Mouse (Mus musculus) heart, postnatal 36 days (tissue): ENCODE measurements around the gene Dgkg. TPM values are rescaled to one million over a fixed set of nuclear protein-coding genes. Genes with fewer than 3 reads are reported as not detected.

Source experiments
- DNase-seq, 2 experiments: peaks; one replicate each; pipeline ENCODE4 v3.0.0; 2021 to 2022
- intact Hi-C: fragments of 180-260 bp; cut with DNase I; formaldehyde crosslinking; loops from one replicate; pipeline ENCODE4 v1.15.1; 2025
- microRNA-seq, 2 experiments: library from miRNA; unstranded; fragments of <30 nt; microRNA quantifications; one replicate each; pipeline ENCODE4 v1.2.0; 2021; ENCODE audit warnings: borderline number of aligned reads in 2 of 2
- total RNA-seq, 2 experiments: library from RNA; stranded (reverse); gene quantifications; 2 replicates each; pipeline ENCODE4 v1.2.3; 2021

Dgkg gene
- total RNA-seq, 2 experiments from 2014 or later, result 0.41 to 0.42 TPM

DNA sequence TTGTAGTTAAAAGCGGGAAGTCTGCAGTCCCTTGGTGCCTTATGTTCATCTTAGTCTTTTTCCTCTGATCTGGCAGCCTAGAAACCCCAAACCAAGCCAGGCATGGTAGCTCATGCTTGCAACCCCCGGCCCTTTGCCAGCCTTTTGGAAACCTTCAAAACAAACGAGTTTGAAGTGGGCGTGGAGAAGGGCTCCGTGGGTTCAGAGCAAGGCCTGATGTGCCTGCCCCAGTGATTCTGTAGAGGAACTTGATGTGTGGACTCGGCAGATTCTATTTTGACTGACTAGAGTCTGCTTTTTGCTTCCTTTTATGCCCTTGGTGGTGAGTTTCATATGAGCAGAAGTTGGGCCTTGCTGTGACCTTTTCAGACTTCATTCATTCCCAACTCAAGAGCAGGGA lies 212.2 kb downstream of the Dgkg start:
- intact Hi-C loops, result no loop called here
- no peak for DNase-seq

DNA sequence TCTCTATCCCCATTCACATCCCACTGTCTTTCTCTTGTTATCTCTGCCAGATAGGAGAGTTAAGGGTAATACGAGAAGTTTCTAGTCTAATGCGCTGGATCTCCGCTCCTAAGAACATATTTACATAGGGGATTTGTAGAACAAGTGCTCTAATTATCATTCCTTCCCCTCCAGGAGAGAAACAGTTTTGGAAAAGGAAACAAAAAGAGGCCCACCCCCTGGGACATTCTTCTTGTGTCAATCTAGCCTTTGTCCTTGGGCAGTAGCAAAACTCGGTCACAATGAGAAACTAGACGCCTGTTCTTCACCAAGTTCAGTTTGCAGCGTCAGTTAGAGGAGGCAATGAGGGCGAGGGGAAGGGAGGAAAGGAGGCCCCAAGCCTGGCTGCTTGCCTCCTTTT lies 214.8 kb downstream of the Dgkg start:
- DNase-seq, result no peak
- intact Hi-C loops, result no loop called here

- DNase-seq, result no peak
- intact Hi-C loops, result loop anchor here (1.0 to 2.0 kb wide), 2 partner anchors 107 to 175 kb away; partner anchors contain the start of gene Tra2b
Observed at GRCm38 (mm10) chr16:22441317-22441716, 215.7 kb downstream of the Dgkg start.

DNA sequence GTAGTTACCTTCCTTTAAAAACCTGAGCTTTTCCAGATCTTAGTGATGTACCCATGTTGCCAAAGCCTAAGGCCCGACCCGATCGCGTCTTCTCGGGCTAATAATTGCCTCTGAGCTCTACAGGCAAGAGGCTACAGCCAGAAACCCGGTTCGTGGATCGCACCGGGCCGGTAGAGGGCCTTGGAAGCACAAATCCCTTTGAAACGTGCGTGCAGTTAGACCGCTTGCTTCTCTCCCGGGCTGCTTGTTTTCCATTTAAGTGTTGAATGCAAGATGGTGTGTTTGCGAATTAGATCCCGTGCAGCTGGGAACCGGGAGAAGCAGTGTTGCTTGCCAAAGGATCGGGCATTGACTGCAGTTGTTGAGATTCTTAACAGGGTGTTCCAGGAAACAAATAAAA lies 216.8 kb downstream of the Dgkg start:
- peak; percentile 61 to 66 for DNase-seq
- intact Hi-C loops, result loop anchor here (2.0 kb wide), 1 partner anchor 173 kb away; the partner anchor contains the start of gene Tra2b

DNA sequence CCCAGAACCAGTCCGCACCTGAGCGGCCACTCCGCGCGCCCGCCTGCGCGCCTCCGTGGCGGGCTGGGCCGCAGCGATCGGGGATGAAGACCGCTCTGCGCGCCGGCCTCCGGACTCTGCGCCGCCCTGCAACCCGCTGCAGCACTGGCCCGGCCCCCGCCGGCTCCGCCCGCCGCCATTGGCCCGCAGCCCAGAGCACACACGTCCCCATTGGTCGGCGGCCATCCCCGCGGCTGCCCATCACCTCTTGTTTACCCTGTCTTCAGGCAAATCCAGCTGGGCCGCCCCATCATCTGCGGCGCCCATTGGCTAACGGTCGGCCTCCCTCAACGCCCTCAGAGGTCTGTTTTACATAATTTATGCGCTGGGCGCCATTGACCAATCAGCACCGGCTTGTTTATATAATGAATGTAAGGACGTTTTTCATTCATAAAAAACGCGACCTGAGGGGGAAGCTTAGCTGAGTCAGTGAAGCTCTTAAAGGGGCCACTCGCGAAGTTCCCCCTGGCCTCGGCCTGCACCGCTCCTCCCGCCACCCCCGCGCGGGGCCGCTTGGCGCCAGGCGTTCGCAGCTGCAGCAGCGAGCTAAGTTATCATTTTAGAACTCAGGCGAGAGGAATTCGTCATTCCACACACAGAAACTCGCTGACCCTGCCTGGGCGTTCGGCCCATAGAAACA lies 217.4 kb downstream of the Dgkg start, which contains the start of gene Etv5:
Gene Etv5, minus strand, starts transcription at position 221 of the 679 bp plus-strand sequence.
- intact Hi-C loops, result loop anchor here (2.0 kb wide), 1 partner anchor 173 kb away; the partner anchor contains the start of gene Tra2b
- DNase-seq, result peak; percentile 97 to 98

- intact Hi-C loops, result no loop called here
- DNase-seq, result peak; percentile 49 to 60
Observed at GRCm38 (mm10) chr16:22438441-22439373, 218.3 kb downstream of the Dgkg start.

GRCm38 (mm10) chr16:22436106-22436505 lies 220.9 kb downstream of the Dgkg start:
- no peak for DNase-seq
- intact Hi-C loops, result no loop called here

DNA sequence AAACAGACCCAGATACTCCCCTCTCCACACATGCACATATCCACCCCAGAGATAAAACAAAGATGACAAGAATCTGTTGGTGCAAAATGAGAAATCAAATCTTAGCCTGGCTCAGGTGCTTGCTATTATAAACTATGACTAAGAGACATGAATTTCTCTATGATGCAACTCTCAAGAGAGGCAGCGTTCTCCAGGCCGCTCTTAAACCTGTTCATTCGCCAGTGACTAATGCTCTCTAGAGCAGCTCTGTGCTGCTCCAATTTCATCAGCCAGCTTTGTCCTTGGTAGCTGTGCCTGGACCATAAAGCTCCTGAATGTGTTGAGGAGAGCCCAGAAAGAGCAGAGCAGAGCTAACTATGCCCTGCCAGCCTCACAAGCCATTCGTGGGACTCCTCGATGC lies 222.5 kb downstream of the Dgkg start:
- intact Hi-C loops, result no loop called here
- DNase-seq, result no peak

GRCm38 (mm10) chr16:22433944-22434343 lies 223.1 kb downstream of the Dgkg start:
- DNase-seq, result no peak
- intact Hi-C loops, result no loop called here

GRCm38 (mm10) chr16:22431773-22432172 lies 225.2 kb downstream of the Dgkg start:
- no peak for DNase-seq
- intact Hi-C loops, result no loop called here

DNA sequence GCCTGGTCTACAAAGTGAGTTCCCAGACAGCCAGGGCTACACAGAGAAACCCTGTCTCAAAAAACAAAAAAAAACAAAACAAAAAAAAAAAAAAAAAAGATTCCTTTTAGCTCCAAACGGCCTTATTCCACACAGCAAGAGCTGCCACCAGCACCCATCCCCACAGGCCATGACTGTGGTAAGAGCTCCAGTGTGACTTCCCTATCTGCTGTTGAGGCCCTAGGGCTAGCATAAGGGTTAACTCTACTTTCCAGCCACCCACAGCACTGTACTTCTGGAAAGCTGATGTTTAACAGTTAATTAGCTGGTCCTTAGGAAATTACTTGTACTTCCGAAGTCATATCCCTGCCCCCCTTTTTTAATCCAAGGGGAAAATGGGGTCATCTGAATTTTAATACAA lies 225.7 kb downstream of the Dgkg start:
- intact Hi-C loops, result no loop called here
- DNase-seq, result no peak

GRCm38 (mm10) chr16:22430211-22430951 lies 226.6 kb downstream of the Dgkg start:
- DNase-seq, result no peak
- intact Hi-C loops, result no loop called here

GRCm38 (mm10) chr16:22429377-22429776 lies 227.6 kb downstream of the Dgkg start:
- intact Hi-C loops, result no loop called here
- no peak for DNase-seq

GRCm38 (mm10) chr16:22428853-22429341 lies 228.1 kb downstream of the Dgkg start:
- intact Hi-C loops, result no loop called here
- DNase-seq, result peak; percentile 65 to 71

GRCm38 (mm10) chr16:22426866-22427265 lies 230.2 kb downstream of the Dgkg start:
- DNase-seq, result no peak
- intact Hi-C loops, result no loop called here

GRCm38 (mm10) chr16:22422256-22422655 lies 234.8 kb downstream of the Dgkg start:
- no peak for DNase-seq
- intact Hi-C loops, result no loop called here

Small RNA genes within 50 kb of the gene (microRNA-seq; reads per million reads assigned to microRNA genes)
- gene Mir6362 (0 reads per million in 2 experiments), gene Mir8095 (0 reads per million in 2 experiments)

Other genes with a start within 250 kb of the Dgkg start
- 10 to 100 TPM in 1 of 2 experiments, 1 to 10 TPM in 1; 9.3 to 14.8 TPM for gene Etv5, start 217.5 kb downstream of the Dgkg start, total RNA-seq
- gene Crygs, start 154.4 kb upstream of the Dgkg start, total RNA-seq, result not detected
- 10 to 100 TPM; 10.9 to 11.2 TPM for gene Tbccd1, start 200.4 kb upstream of the Dgkg start, total RNA-seq
- gene Dnajb11, start 200.6 kb upstream of the Dgkg start, total RNA-seq, result 10 to 100 TPM; 54.0 to 62.9 TPM
- gene Ahsg, start 234.1 kb upstream of the Dgkg start, total RNA-seq, result 10 to 100 TPM in 1 of 2 experiments, 1 to 10 TPM in 1; 9.1 to 10.1 TPM